Mouse (Mus musculus): ENCODE measurements around the gene Rab34.

Gene Rab34

DNA sequence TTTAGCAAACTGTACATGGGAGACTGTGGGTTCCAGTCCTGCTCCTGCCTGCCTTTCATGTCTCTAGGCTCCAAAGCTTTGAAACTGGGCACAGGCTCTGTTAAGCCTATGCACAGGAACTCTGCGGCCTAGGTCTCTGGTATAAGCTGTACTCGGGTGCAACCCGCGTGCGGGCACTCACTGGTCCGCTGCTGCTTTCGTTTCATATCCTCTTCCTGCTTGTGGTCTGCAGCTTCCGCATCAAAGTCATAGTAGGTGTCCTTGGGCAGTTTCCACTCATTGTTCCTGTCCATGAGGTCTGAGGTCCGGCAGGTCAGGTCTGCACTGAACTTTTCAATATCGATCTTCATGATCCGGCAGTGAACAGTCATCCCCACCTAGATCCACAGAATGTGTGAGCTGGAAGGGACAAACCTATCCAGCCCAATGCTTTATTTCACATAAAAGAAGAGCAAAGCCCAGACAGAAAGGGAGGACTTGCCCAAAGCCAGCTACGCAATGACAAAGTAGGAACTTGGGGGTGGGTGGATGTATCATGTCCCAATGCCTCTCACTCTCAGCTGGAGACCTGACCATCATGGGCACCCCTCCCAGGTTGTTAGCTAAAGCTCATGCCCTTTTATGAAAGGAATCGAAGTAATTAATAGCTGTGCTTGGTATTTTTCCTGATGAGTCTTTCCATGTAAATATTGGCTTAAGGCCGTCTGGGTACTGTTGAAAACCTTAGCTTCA is 25.0 kb downstream of the Rab34 start:
- no peak for DNase-seq (ENCODE audit: low spot score in 2 of 2)

DNA sequence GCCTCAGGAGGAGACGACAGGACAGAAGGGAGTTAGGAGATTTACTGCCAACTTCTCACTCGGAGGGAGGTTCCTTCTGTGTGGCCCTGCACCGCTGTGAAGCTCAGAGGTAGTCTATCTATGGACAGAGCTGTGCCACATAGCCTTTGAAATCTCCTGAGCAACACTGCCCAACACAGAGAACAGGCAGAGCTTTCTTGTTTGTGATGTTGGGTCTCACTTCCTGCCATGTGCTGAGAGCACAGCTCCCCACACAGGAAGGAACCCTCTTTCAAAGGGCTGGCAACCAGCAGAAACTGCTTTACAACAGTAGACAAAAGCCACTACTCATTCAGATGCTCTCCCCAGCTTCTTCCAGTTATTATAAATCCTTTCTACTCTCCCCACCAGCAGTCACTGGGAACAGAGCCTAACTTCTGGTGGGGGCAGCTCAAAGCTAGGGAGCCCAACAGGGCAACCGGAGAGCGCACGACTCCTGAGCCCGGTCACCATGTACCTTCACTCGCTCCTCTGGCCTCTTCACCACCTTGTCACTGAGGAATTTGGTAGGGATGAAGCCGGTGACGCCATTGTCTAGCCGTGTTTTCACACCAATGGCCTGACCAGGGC is 27.6 kb downstream of the Rab34 start:
- peak in 1 of 2 experiments; percentile 31 for DNase-seq (ENCODE audit: low spot score in 2 of 2)

DNA sequence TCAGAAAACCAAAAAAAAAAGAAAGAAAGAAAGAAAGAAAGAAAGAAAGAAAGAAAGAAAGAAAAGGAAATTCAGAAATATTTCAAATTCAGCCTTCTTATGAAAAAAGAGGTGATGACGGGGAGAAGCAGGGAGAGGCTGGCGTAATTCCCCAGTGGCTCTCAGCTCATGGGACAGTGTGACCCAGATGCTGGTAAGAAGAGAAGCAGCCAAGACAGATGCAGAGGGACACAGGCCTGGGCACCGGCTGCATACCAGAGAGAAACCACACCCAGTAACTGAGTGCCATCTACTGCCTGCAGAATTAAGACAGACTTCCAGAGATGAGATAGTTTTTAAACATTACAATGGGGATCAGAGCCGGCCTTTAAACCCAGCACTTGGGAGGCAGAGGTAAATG is 35.4 kb downstream of the Rab34 start:
- no peak for DNase-seq (ENCODE audit: low spot score in 2 of 2)

DNA sequence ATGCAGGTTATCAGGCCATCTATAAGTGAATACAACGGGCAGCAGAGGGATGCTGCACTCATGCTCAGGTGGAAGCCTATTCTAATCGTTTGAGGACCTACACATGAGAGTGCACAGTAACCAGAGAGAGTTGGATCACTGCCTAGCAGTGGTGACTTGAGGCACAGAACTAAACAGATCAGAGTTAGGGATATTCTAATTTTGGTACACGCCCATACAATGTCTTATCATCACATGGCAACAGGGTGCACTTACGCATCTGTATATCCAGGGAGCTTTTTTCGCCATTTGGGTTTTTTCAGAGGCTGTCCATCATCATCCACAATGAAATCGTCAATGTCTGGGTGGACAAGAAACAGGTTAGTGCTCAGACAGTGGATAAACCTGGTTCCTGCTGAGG is 43.3 kb downstream of the Rab34 start:
- no peak for DNase-seq (ENCODE audit: low spot score in 2 of 2)

DNA sequence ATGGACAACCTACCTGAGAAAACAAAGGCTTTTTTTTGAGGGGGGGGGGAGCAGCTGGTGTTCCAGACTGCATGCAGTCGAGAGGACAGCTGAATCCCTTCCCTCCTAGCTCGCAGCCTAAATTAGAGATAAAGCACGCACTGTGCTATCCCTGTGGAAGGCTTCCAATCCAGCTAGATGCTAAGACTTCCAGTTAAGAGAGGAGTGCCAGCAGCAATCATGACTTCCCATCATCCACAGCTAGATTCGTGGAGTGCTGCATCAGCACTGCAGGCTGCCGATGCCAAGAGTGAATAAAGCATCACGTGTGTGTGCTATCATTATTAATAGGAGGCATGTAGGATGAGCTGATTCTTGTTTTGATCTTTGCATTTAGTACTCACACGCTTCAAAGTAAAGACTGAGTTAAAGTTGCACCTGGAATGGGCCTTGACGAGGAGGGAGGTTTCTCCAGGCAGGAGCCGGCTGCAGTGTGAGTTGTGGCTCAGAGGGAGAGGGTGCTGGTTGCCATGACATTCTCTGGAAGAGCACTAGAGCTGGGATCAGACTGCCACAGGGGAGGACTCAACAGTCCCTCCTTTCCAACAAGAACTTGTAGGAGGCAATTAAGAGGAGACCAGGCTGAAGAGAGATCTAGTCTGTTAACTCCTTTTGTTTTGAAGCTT is 52.1 kb downstream of the Rab34 start:
- DNase-seq (ENCODE audit: low spot score in 2 of 2), result no peak
